Mouse (Mus musculus) embryo, embryonic 10.5 days (tissue): ENCODE results near the gene Tbc1d16.

ENCODE experiments used
- DNase-seq: peaks from one replicate; pipeline ENCODE4 v3.0.0-alpha.2; 2015; ENCODE audit warnings: low spot score

Tbc1d16 gene

GRCm38 (mm10) chr11:119143376-119144002, 84.8 kb downstream of the Tbc1d16 start:
- DNase-seq, result no peak

- DNase-seq, result no peak
These were observed 85.7 kb downstream of the Tbc1d16 start for GRCm38 (mm10) chr11:119142615-119143014.

GRCm38 (mm10) chr11:119139026-119139425, 89.3 kb downstream of the Tbc1d16 start:
- DNase-seq, result no peak

DNA sequence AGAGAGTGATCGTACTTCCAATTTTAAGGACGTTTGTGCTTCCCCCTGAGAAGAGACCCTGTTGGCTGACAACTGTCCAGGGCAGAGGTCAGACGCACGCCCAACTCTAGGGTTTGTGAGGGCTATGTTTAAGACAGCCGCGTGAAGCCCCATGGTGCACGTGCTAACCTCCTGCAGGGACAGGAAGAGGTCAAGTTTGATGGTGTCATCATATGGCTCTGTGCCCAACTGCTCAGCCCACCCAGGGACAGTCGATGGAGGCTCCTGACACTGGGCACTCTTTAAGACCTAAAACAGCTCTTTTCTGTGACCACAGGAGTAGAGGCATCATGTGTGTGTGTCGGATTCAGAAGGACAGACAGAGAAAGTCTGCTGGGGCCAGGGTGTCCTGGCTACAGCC, 90.1 kb downstream of the Tbc1d16 start:
- no peak for DNase-seq

DNA sequence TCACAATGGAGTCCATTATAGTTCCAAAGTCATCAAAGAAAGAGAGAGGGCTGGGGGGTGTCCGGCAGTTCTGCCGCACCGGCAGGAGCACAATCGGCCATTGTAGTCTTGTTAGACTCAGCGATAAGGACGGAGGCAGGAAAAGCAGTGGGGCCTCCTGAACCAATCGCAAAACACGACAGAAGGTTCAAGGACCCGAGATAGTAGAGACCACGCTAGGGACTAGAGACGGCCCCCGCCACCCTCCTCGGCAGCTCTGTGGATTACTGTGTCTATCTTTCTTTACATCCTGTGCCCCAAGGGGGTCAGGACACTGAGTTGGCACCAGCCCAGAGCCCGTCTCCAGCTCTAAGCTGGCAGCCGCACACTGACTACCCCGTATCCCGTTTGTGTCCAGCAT, 93.7 kb downstream of the Tbc1d16 start:
- no peak for DNase-seq

- no peak for DNase-seq
These were observed 94.7 kb downstream of the Tbc1d16 start for GRCm38 (mm10) chr11:119133437-119134221.

DNA sequence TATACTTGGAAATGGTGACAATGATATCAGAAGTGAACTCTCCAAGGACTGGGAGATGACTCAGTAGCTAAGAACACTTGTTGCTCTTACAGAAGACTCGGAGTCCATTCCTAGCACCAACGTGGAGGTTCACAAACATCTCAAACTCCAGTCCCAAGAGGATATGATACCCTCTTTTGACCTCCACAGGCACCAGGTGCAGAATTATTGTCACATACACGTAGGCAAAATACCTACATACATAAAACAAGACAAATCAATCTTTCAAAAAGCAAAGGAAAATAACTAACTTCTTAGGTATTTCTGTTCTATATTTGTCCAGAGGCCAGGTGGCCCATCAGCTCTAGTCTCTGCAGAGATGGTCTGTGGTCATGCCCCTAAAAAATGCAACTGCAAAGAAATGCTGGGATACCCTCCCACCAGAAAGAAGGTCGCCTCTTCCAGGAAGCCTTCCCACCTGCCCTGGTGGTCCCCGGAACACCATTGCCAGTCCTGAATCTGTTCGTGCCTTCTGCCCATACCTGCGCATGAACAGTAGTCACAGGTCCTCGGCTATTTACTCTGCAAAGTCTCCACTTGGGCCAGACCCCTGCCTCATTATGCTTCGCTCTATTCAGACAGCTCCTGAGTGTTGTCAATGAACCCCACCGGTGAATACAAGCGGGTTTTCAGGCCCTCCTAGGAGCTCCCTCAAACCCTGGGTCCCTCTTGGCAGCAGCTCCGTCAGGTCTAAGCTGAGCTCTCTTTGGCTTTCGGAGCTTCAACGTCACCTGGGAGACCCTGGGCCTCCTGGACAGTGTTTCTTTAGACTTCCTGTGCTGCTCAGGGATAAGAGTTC, 95.9 kb downstream of the Tbc1d16 start:
- no peak for DNase-seq

DNA sequence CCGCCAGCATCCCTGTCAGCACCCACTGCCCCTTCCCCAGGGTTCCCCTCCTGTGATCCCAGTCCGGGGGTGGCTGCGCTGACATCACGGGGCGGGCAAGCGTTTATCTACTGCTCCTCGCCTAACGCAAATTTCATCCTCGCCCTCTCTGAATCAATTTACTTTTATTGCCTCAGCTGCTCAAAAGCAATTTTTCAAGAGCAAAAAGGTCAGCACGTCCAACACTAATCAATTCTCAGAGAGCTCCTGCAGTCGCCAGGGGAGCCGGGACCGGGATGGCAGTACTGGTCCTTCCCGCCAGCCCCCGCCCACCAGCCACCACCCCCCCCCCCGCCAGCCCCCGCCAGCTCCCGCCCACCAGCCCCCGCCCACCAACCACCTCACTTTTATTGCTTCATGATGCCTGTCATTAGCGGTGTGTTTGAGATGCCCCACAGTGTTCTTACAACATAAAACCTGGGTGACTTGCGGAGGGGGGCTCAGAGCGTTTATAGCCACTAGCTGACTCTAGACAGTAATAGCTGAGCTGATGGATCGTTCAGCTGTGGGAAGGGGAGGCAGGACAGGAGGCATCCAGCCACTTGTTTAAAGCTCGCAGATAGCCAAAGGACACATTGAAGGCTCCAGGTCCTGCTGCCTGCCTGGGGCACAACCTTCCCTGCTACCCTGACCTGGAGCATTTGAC, 98.1 kb downstream of the Tbc1d16 start:
- peak; percentile 59 for DNase-seq

DNA sequence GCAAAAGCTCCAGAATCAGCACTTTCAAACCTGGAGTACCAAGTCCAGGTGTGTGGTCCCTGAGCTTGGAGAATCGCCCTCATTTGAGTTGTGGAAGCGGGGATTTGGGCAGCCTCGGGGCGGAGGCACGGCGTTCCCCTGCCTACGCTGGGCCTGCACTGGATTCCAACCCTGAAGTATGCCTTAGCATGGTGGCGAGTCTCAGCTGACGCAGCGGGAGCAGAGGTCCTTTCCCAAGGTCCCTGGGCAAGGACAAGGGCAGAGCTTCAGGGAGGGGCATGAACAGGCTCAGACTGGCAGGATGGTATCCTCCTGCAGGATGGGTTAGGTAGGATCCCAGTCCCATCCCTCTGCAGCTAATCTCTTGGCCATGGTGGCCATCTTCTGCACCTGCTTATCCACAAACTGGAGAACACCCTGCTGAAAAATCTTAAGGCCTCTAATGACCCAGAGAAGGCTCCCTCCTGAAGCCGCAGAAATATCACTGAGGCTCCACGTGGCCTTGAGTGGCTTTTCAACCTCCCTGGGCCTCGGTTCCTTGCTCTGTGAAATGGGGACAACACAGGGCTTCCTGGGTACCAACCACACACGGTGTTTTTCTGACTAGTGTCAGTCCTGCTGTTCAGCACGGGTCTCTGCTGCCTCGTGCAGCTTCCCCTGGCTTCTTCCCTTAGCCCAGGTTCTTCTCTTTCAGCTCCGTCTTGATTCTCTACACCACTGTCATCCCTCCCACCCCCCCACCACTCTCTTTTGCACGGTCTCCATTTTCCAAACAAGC, 98.8 kb downstream of the Tbc1d16 start:
- DNase-seq, result no peak

DNA sequence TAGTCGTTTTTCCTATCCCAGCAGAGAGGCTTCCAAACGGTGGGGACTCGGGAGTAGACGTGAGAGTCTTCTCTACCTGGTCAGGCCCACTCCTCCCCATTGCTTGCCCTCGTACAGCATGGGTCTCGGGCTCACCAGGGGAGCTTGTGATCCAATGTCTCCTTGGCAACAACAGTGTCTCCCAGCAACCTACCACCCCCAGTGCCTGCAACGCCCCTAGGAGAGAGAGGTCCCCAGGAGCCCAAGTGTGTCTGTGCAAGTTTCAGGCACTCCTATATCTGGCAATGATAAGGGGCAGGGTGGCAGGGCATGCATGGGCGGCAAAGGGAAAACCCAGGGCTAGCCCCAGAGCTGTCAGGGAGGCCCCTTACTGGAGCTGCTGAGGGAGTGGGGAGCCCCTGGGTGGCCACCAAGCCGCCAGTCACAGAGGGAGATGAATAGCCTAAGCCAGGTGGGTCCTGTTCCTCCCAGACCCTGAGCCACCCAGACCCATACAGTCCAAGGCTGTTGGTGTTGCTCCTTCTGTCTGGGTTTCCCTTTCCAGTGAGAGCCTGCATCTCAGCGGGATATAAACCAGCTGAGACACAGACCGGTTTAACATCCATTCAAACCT, 99.5 kb downstream of the Tbc1d16 start:
- DNase-seq, result no peak

- no peak for DNase-seq
These were observed 100.4 kb downstream of the Tbc1d16 start for GRCm38 (mm10) chr11:119127686-119128473.

- DNase-seq, result no peak
These were observed 101.2 kb downstream of the Tbc1d16 start for GRCm38 (mm10) chr11:119127147-119127546.

DNA sequence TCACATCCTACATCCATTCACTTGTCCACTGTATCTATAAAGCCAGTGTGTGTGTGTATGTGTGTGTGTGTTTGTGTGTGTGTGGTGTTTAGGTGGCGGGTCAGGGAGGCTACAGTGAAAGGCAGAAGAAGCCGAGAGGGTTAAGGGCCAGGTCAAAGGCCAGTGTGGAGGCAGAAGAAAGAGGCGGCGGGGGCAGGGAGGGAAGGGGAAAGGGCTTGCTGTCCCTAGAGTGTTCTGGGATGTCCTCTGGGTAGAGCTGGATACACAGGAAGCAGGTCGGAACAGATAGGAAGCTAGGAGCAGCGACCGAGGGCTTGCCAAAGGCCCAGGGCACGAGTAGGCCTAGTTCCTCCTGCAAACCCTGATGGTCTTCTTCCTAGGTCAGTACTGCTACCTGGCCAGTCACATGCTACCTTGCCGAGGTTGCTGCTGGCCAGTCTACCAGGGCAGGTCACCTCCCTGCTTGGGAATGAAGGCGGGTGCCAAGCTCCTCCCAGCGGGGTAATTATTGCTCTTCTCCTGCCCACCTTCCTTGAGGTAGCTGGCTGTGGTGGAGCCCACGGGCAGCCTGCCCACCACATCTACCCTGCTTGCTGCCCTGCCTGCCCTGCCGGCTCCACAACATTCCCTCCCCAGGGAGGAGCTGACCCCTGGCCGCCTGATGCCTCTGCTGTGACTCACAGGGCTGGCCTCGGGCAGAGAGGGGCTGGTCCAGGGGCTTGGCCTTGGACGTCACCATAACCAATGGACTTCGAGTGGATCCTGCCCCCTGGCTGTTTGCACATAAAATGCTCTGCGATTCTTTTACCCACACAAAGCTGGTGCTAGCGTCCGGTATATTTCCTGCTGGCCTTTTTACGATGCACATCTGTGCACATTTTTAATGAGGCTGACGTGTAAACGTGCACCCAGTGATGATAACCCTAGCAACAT, 102.1 kb downstream of the Tbc1d16 start:
- peak; percentile 85 for DNase-seq

GRCm38 (mm10) chr11:119124536-119124935, 103.8 kb downstream of the Tbc1d16 start:
- no peak for DNase-seq

- no peak for DNase-seq
These were observed 104.6 kb downstream of the Tbc1d16 start for GRCm38 (mm10) chr11:119123522-119124319.

GRCm38 (mm10) chr11:119122396-119122795, 105.9 kb downstream of the Tbc1d16 start:
- DNase-seq, result no peak

DNA sequence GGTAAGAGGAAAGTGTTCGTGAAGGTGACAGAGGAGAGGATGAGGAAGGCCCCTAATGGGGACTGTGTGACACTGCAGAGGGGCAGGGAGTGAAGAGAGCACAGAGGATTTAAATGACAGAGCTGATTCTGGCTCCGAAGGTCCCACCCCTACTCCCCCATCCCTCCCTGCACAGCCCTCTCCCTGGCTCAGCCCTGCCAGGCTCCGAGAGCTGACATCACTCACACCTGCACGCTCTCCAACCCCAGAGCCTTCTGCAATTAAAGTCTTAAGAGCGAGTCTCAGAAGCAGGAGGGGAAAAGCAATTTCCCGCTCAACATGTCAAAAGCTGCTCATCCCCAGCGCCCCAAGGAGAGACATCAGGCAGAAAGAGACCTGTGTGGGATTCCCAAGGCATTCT, 109.4 kb downstream of the Tbc1d16 start:
- no peak for DNase-seq

DNA sequence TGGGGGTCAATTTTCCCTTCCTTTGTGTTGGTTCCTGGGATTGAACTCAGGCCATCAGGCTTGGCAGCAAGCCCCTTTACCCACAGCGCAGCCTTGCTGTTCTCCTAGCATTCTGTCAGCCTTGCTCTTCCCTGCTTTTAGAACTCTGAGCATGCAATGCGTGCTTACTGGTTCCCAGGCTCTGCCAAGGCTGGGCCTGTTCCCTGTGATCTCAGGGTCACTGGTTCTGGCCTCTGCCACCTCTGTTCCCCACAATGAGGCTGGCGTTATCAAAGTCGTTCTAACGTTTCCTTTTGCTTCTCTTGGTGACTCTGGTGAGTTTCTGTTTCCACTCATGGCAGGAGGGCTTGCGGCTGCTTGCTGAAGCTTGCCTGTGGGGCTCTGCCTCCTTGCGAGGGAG, 110.4 kb downstream of the Tbc1d16 start:
- DNase-seq, result no peak
